ENCODE assay signal across 8 mouse cellular contexts in genomic region chr4:4299631-4300030, GRCm38 (mm10).
DNase-seq lines count a peak whose midpoint lies in the region; ATAC-seq and TF ChIP-seq lines count a peak whose summit lies in the region.

No protein-coding gene starts in this region.

- peak; percentile 3 for DNase-seq in hindbrain, embryonic 11.5 days (ENCODE audit: low spot score)
- peak; percentile 9 for DNase-seq in CD4-positive, CD25-positive, alpha-beta regulatory T cell, adult 2 months (ENCODE audit: low read depth, low spot score)
- peak; percentile 19 for DNase-seq in brain, adult 2 months (ENCODE audit: low read depth, low spot score)
- peak; percentile 58 for DNase-seq in kidney, postnatal 0 days (ENCODE audit: low spot score)
- DNase-seq in urinary bladder, postnatal 25 days (ENCODE audit: low spot score) = no peak

- H3K27ac ChIP-seq in hindbrain, embryonic 11.5 days (ENCODE audit: low read depth, low read length) = no peak overlapping the region
- H3K27ac ChIP-seq in hindbrain, embryonic 13.5 days = no peak overlapping the region
- H3K27ac ChIP-seq in kidney, postnatal 0 days = no peak overlapping the region

- no peaks in the 10 kb centered on the region for H3K36me3 ChIP-seq in hindbrain, embryonic 11.5 days (ENCODE audit: control insufficient read depth, insufficient read depth, low read length)
- H3K36me3 ChIP-seq in hindbrain, embryonic 13.5 days = no peaks in the 10 kb centered on the region
- no peaks in the 10 kb centered on the region for H3K36me3 ChIP-seq in kidney, postnatal 0 days (ENCODE audit: insufficient read depth, low read length)

- 71% methylated on average over 1 of the region's 1 CpGs for WGBS in hindbrain, embryonic 11.5 days
- WGBS in hindbrain, embryonic 13.5 days = 64% methylated on average over 1 of the region's 1 CpGs
- 15% methylated on average over 1 of the region's 1 CpGs for WGBS in kidney, postnatal 0 days

- no peaks in the 10 kb centered on the region for H3K9me3 ChIP-seq in hindbrain, embryonic 11.5 days (ENCODE audit: control insufficient read depth, low read length)
- H3K9me3 ChIP-seq in hindbrain, embryonic 13.5 days = no peaks in the 10 kb centered on the region
- no peaks in the 10 kb centered on the region for H3K9me3 ChIP-seq in kidney, postnatal 0 days (replicated peaks; ENCODE audit: low read length)

- H3K4me1 ChIP-seq in hindbrain, embryonic 11.5 days (replicated peaks; ENCODE audit: control insufficient read depth, insufficient read depth, low read length) = no peaks in the 10 kb centered on the region
- no peaks in the 10 kb centered on the region for H3K4me1 ChIP-seq in hindbrain, embryonic 13.5 days (replicated peaks)
- H3K4me1 ChIP-seq in kidney, postnatal 0 days (replicated peaks; ENCODE audit: insufficient read depth, low read length) = no peaks in the 10 kb centered on the region

- H3K27me3 ChIP-seq in hindbrain, embryonic 11.5 days (ENCODE audit: control insufficient read depth, insufficient read depth, low read length) = no peaks in the 10 kb centered on the region
- no peaks in the 10 kb centered on the region for H3K27me3 ChIP-seq in hindbrain, embryonic 13.5 days
- H3K27me3 ChIP-seq in kidney, postnatal 0 days (ENCODE audit: insufficient read depth, low read length) = no peaks in the 10 kb centered on the region

- H3K9ac ChIP-seq in hindbrain, embryonic 11.5 days (ENCODE audit: low read depth, low read length) = no peak overlapping the region
- no peak overlapping the region for H3K9ac ChIP-seq in hindbrain, embryonic 13.5 days
- H3K9ac ChIP-seq in kidney, postnatal 0 days (ENCODE audit: low read depth, low read length) = no peak overlapping the region

- TF ChIP-seq CTCF in kidney, postnatal 0 days (IDR thresholded peaks at IDR 0.05; ENCODE audit: low read depth) = peak; percentile 66

- no peak for ATAC-seq in hindbrain, embryonic 11.5 days (ENCODE audit: low FRiP score)
- no peak for ATAC-seq in hindbrain, embryonic 13.5 days (ENCODE audit: low FRiP score)
- 0 out of 2 replicates have a peak, but pooled peaks have one; percentile 46 for ATAC-seq in kidney, postnatal 0 days (replicated peaks; ENCODE audit: low FRiP score, low read depth)
- no peak for ATAC-seq in granulocyte monocyte progenitor cell, adult 5-6 weeks (replicated peaks; ENCODE audit: poor library complexity, severe bottlenecking)
- no peak for ATAC-seq in frontal cortex, adult (ENCODE audit: low TSS enrichment)

- H3K4me3 ChIP-seq in hindbrain, embryonic 11.5 days (ENCODE audit: low read depth, low read length) = no peak overlapping the region
- no peak overlapping the region for H3K4me3 ChIP-seq in hindbrain, embryonic 13.5 days
- H3K4me3 ChIP-seq in kidney, postnatal 0 days (replicated peaks; ENCODE audit: low read depth, low read length) = no peak overlapping the region

- no peak overlapping the region for H3K4me2 ChIP-seq in hindbrain, embryonic 11.5 days (replicated peaks; ENCODE audit: low read depth, low read length)
- no peak overlapping the region for H3K4me2 ChIP-seq in hindbrain, embryonic 13.5 days
- H3K4me2 ChIP-seq in kidney, postnatal 0 days (ENCODE audit: low read length) = no peak overlapping the region
